Mouse (Mus musculus): ENCODE measurements around the gene Tradd. TPM values are rescaled to one million over a fixed set of nuclear protein-coding genes. Genes with fewer than 3 reads are reported as not detected.

Tradd gene
- polyA plus RNA-seq (2012; rRNA removed): 7.9 and 8.0 TPM in 2 replicates

DNA sequence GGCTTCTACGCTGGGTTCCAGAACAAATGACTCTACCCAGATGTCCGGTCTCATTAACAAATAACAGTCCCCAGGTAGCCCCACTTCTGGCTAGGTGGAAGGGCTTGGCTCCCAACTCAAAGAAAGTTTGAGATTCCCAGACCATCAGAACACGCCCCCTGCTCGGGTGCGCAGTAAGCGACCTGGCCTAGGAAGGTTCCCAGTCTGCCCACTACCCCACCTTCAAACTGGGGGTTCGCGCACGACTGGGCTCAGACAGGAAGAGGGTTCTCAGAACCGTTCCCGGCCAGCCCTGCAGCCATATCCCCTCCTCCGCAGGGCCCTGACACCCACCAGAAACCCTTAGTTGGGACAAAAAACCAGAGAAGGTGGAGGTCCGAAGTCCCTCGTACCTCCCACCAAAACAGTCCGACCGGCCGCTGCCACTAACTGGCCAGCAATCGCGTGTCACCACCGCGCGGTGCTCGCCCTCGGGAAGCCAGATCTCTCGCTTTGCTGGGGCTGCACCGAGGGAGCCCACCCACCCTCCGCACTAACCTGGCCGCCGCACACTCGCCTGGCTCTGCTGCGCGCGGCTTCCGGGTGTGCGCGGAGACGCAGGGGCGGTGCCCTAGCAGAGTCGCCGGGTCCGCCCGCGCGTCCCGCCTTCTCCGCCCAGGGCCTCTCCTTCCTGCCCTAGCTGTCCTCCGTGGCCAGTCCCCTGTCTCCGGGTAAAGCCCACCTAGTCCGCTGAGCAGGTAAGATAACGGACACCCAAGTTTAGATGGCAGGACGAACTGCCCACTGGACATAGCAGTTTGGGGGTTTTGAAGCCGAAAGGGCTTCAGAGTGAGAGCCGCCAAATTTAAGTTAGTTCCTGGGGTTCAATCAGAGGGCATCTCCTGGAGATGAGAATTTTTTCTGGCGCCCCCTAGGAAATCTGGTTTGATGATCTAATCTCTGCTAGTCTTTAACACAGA is at the start of gene Tradd, which contains the start of gene Fbxl8:
Gene Tradd (minus strand): TSS at position 586 of the 959 bp plus-strand sequence.
Gene Fbxl8 (plus strand): TSS at position 625 of the 959 bp plus-strand sequence.

DNA sequence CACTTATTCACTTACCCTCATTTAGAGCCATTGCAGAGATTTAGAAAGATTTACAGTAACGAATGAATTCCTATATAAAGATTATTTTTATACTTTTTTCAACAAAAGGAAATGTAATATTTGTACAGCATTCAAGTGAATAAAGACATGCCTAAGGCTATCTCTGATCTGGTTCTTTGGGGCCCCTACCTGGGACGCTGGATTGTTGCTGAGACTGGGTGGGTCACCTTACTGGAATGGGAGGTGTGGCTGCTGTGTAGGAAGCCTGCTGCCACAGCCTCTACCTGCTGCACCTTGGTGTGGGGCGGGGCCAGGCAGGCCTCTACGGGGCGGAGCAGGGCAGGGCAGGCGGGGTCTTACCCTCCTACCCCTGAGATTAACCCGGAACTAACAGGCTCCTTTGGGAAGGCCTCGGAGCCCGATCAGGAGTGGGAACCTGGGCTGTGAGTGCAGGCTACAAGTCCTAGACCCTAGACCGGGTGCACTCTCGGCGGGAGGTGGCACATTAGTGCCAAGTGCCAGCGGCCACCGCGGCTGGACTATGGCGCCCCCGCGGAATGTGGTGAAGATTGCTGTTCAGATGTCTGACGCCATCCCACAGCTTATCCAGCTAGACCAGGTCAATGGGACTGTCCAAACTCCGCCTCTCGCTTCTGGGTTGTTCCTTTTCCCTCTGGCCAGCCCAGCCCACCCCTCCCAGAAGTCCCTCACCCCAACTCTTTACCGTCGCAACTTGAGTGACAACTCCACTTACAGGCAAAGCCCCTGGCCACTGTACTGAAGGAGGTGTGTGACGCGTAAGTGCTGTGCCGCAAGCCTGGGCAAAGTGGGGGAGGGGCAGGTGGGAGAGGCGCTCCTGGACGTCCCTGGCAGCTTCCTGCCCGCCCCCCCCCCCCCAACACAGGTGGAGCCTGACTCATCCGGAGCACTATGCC is 41.1 kb upstream of the Tradd start, which contains the start of gene Elmo3:
Gene Elmo3 (plus strand): TSS at position 391 of the 935 bp plus-strand sequence.

DNA sequence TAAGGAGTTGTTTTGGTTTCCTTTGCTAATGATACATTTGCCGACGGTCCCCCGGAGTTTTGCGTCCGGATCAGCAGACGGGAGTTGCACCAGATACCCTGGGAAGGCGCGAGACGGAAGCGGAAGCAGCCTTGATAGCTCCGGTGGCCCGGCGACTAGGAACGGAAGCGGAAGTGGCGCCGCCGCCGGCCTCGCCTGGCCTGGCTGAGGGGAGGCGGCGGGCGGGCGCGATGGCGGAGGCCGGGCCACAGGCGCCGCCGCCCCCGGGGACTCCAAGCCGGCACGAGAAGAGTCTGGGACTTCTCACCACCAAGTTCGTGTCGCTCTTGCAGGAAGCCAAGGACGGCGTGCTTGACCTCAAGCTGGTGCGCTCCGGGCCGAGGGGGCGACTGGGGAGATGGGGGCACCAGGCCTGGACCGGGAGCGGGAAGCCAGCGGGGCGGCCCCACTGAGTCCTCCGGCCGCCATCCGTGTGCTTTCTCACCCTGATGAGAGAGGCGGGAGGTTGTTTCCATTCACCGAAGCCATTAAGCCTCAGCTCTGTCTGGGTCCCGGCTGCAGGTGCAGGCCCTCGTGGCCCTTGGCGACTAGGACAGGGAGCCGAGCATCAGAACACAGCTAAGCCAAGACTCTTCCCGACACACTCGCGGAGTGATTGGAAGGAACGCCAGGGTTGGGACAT is 33.2 kb upstream of the Tradd start, which contains the start of gene E2f4:
Gene E2f4 (plus strand): TSS at position 153 of the 682 bp plus-strand sequence.

DNA sequence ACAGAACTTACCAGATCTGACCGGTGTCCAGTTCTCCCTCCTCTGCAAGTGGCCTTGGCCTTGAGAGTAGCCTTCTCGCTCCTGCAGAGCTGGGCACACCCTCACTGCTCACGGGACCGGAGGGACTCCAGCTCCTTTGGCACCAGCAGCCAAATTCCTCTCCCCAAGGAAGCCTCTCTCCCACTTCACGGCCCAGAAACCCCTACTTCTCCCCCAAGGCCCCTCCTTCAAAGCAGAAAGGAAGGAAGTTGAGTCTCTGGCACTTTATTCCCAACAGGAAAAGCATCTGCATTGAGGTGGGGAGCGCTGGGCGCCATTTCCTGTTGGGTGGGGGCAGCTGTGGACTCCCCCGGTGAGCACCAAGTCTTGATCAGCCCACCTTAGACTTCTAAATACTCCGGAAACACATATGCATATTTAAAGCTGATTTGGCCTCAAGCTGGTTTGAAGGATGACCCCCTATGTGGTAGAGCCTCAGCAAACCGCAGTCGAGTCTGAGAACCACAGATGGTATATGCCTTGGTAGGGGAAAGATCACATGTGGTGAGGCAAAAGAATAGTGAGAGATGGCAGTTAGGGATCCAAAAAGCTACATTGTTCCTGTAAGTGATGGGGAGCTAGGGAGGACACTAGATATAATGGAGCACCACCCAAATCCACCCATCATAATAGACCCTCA is 31.6 kb upstream of the Tradd start, which contains the start of gene Exoc3l:
Gene Exoc3l (minus strand): TSS at position 207 of the 679 bp plus-strand sequence.

DNA sequence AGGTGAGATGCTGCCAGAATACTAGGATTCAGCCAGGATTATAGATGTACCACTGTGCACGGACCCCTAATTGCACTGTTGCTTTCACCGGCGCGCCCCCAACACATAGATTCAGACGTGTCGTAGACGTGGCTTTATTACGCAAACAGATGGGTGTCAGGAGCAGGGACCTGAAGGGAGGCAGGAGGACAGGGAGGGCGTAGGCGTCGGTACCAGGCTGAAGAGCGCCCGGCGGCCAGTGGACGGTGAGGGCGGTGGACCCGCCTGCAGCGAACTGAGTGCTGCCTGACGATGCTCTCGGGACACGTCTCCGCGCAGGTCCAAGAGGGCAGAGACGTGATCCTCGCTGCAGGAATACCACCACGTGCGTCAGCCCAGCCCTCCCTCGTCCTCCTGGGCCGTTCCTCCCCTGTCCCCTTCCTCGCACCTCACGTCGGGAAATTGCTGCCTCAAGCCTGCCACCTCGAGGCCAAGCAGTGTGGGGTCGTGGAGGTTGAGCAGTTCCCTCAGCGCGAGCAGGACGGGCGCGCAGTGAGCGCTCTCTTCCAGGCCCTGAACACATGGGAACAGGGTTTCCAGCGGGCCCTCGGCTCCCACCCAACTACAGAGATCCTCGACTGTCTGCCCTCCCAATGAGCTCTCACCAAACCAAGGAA is 25.5 kb upstream of the Tradd start, which contains the start of gene 4931428F04Rik:
Gene 4931428F04Rik (minus strand): TSS at position 60 of the 656 bp plus-strand sequence.

DNA sequence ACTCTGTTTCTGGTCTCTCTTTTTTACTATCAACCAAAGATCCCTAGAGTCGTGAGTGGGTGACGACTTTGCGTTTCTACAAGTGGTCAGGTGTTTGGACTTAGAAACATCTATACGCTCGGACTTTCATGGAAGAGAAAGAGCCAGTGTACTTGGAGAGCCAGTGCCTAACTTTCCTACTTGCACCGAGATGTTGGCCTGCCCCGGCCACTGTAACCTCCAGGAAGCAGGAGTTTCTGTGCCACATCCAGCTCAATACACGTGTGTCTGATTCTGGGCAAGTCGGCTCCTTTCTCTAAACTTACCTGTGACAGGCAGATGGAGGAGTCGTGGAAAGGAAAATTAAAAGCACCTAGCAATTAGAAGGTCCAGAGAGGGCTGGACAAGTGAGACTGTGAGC is 11.4 kb upstream of the Tradd start, which contains the start of gene Nol3:
Gene Nol3 (plus strand): TSS at position 301 of the 400 bp plus-strand sequence.

DNA sequence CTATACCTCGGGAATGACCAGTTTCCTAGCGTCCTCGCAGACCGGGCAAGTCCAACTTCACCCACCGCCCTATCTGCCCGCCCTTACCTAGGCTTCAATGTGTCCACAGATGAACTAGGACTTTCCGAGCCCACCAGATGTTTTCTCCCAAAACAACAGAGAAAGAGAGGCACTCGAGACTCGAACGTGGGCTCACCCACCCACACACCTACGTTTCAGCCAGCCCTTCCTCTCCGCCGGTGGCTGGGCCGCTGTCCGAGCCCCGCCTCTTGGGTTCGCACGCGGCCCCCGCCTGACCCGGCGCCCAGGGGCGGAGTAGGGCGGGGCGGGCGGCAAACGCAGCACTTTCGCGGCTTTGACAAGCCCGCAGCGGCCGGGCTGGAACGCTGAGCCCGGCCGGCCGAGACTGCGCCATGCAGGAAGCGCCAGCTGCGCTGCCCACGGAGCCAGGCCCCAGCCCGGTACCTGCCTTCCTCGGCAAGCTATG is 5.1 kb upstream of the Tradd start, which contains the start of gene Hsf4:
Gene Hsf4 (plus strand): TSS at position 341 of the 487 bp plus-strand sequence.

DNA sequence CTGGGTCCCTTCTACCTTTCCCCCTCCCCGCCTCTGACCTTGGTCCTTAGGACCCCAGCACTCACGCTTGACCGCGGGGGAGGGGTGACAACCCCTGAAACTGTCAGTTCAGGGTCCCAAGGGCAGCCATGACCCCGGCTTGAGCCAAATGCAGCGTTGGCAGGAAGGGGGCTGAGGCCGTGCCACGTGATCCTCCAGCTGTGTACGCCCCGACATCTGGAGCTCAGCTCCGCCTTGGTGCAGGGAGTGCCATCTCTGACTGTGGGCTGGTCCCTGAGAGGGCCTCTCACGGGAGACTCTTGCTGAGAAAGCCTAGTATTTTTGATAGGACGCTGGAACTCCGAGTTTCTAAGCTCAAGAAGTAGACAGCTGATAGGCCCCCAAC is 9.5 kb downstream of the Tradd start, which contains the start of gene B3gnt9:
Gene B3gnt9 (minus strand): TSS at position 188 of the 385 bp plus-strand sequence.

DNA sequence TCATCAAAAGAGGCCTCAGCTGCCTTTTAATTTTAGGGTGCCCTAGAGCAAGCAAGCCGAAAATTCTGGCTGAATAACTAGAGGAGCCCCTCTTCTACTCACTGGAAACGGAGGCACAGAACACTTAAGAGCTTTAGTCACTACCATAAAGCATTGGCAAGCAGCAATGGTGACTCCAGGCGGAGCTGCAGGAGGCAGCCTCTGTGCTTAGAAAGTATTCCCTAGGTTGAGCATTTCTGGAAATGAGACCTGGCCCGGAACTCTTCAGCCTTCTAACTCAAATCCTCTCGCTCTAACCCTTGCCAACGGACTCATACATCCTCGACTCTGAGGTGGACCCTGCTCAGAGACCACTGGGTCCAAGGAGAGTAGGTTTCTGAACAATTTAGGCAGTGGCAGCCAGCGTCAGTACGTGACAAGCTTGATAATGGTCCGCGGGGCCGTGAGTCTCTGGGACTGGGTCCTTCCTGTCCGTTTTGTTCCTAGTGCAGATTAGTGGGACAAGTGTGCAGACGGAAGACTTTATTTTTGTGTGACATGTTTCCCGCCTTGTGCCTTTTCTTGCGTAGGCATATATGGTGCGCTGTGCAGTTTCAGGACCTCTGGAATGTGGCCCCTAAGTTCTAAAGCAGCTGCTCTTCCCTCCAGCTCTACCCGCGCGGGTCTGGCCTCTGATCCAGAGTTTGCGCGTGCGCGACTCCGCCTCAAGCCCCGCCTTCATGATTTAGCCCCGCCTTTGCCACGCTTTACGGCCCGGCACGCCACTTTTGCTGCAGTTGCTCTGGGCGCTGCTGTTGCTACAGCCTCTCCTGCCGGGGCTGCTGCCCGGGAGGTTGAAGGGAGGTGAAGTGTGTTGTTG is 39.8 kb downstream of the Tradd start, which contains the start of gene D230025D16Rik:
Gene D230025D16Rik (plus strand): TSS at position 733 of the 859 bp plus-strand sequence.

Other genes starting within 250 kb of the Tradd start
- 30.4 and 58.8 TPM in 2 replicates for gene Ces3a, start 216.0 kb downstream of the Tradd start, polyA plus RNA-seq (2012; rRNA removed)
- 0.06 and 0.16 TPM in 2 replicates for gene Ces3b, start 180.9 kb downstream of the Tradd start, polyA plus RNA-seq (2012; rRNA removed)
- 0.14 and 0.16 TPM in 2 replicates for gene Ces4a, start 132.8 kb downstream of the Tradd start, polyA plus RNA-seq (2012; rRNA removed)
- 7.7 and 8.9 TPM in 2 replicates for gene Cbfb, start 93.9 kb downstream of the Tradd start, polyA plus RNA-seq (2012; rRNA removed)
- 24.2 and 26.1 TPM in 2 replicates for gene D230025D16Rik, start 39.5 kb downstream of the Tradd start, polyA plus RNA-seq (2012; rRNA removed)
- 2.0 TPM in 2 replicates for gene B3gnt9, start 9.5 kb downstream of the Tradd start, polyA plus RNA-seq (2012; rRNA removed)
- 1.6 and 1.8 TPM in 2 replicates for gene Fbxl8, start within 50 bp of the Tradd start, polyA plus RNA-seq (2012; rRNA removed)
- 0.08 and 0.17 TPM in 2 replicates for gene Hsf4, start 5.2 kb upstream of the Tradd start, polyA plus RNA-seq (2012; rRNA removed)
- 0.02 TPM in 2 replicates for gene Nol3, start 11.5 kb upstream of the Tradd start, polyA plus RNA-seq (2012; rRNA removed)
- 1.1 and 1.5 TPM in 2 replicates for gene 4931428F04Rik, start 25.3 kb upstream of the Tradd start, polyA plus RNA-seq (2012; rRNA removed)
- 7.6 and 9.2 TPM in 2 replicates for gene Exoc3l, start 31.5 kb upstream of the Tradd start, polyA plus RNA-seq (2012; rRNA removed)
- 121 and 133 TPM in 2 replicates for gene E2f4, start 33.1 kb upstream of the Tradd start, polyA plus RNA-seq (2012; rRNA removed)
- gene Elmo3, start 41.0 kb upstream of the Tradd start, polyA plus RNA-seq (2012; rRNA removed): 10.1 and 10.5 TPM in 2 replicates
- 6.1 and 8.6 TPM in 2 replicates for gene Lrrc29, start 61.7 kb upstream of the Tradd start, polyA plus RNA-seq (2012; rRNA removed)
- gene Tmem208, start 61.7 kb upstream of the Tradd start, polyA plus RNA-seq (2012; rRNA removed): 55.7 and 58.3 TPM in 2 replicates
- gene Fhod1, start 83.3 kb upstream of the Tradd start, polyA plus RNA-seq (2012; rRNA removed): 4.5 and 5.2 TPM in 2 replicates
- gene Slc9a5, start 84.2 kb upstream of the Tradd start, polyA plus RNA-seq (2012; rRNA removed): 0.91 and 1.0 TPM in 2 replicates
- 0.07 and 0.12 TPM in 2 replicates for gene Plekhg4, start 108.7 kb upstream of the Tradd start, polyA plus RNA-seq (2012; rRNA removed)
- 0.01 TPM in 2 replicates for gene Kctd19, start 148.9 kb upstream of the Tradd start, polyA plus RNA-seq (2012; rRNA removed)
- gene Lrrc36, start 149.0 kb upstream of the Tradd start, polyA plus RNA-seq (2012; rRNA removed): 0.07 and 0.08 TPM in 2 replicates
- gene Tppp3, start 206.9 kb upstream of the Tradd start, polyA plus RNA-seq (2012; rRNA removed): 1.7 and 2.6 TPM in 2 replicates
- 3.3 and 3.8 TPM in 2 replicates for gene Zdhhc1, start 232.3 kb upstream of the Tradd start, polyA plus RNA-seq (2012; rRNA removed)

Data from liver, embryonic 18 days (tissue).